Mouse (Mus musculus) ZHBTc4 (cell line): ENCODE results near the gene Ruvbl2.
A peak's percentile ranks its signal among the peaks of the same experiment; 100 is the strongest.

Experiments used
- DNase-seq: peaks from one replicate; pipeline ENCODE4 v3.0.0-alpha.2; 2011; ENCODE audit warnings: low read depth, low spot score

Gene Ruvbl2

GRCm38 (mm10) chr7:45433835-45434202 is 4.1 kb downstream of the Ruvbl2 start:
- no peak for DNase-seq

- no peak for DNase-seq
Measured at GRCm38 (mm10) chr7:45426556-45426955, 11.3 kb downstream of the Ruvbl2 start.

- no peak for DNase-seq
Measured at GRCm38 (mm10) chr7:45421194-45421593, 16.7 kb downstream of the Ruvbl2 start.

GRCm38 (mm10) chr7:45420615-45420919 is 17.3 kb downstream of the Ruvbl2 start, which contains the start of gene Lhb:
Lhb (plus strand) TSS chr7:45420820.
- no peak for DNase-seq

- DNase-seq, result peak; percentile 89
Measured at GRCm38 (mm10) chr7:45419859-45420614, 17.9 kb downstream of the Ruvbl2 start.

- DNase-seq, result no peak
Measured at GRCm38 (mm10) chr7:45417962-45418492, 19.9 kb downstream of the Ruvbl2 start.

- DNase-seq, result no peak
Measured at GRCm38 (mm10) chr7:45415636-45416035, 22.3 kb downstream of the Ruvbl2 start.

- no peak for DNase-seq
Measured at GRCm38 (mm10) chr7:45414740-45415224, 23.1 kb downstream of the Ruvbl2 start.

GRCm38 (mm10) chr7:45413864-45414739 is 23.8 kb downstream of the Ruvbl2 start:
- peak; percentile 43 for DNase-seq

- DNase-seq, result peak; percentile 76
Measured at GRCm38 (mm10) chr7:45413113-45413863, 24.6 kb downstream of the Ruvbl2 start, which contains the start of gene Ntf5. Ntf5 (plus strand) TSS chr7:45413695.

- no peak for DNase-seq
Measured at GRCm38 (mm10) chr7:45412421-45412820, 25.5 kb downstream of the Ruvbl2 start.

GRCm38 (mm10) chr7:45409497-45410163 is 28.3 kb downstream of the Ruvbl2 start:
- no peak for DNase-seq

GRCm38 (mm10) chr7:45408949-45409348 is 28.9 kb downstream of the Ruvbl2 start:
- no peak for DNase-seq

- no peak for DNase-seq
Measured at GRCm38 (mm10) chr7:45408351-45408750, 29.5 kb downstream of the Ruvbl2 start.

- DNase-seq, result no peak
Measured at GRCm38 (mm10) chr7:45407836-45408235, 30.1 kb downstream of the Ruvbl2 start.

GRCm38 (mm10) chr7:45406157-45407156 is 31.4 kb downstream of the Ruvbl2 start:
- peak; percentile 53 for DNase-seq

- peak; percentile 83 for DNase-seq
Measured at GRCm38 (mm10) chr7:45405091-45406075, 32.5 kb downstream of the Ruvbl2 start, which contains the start of gene Kcna7. Kcna7 (plus strand) TSS chr7:45405653.

- peak; percentile 85 for DNase-seq
Measured at GRCm38 (mm10) chr7:45403532-45404261, 34.2 kb downstream of the Ruvbl2 start.
